Mouse (Mus musculus) layer of hippocampus, adult 2 months (tissue): ENCODE measurements around the gene Dtd2. TPM values are rescaled to one million over a fixed set of nuclear protein-coding genes. Genes with fewer than 3 reads are reported as not detected.

ENCODE experiments used
- DNase-seq, 2 experiments: peaks; one replicate each; pipeline ENCODE4 v3.0.0; 2022; ENCODE audit warnings: low spot score in 2 of 2
- H3K27ac ChIP-seq: fragments of 200-600 bp; 2 replicates; pipeline ENCODE4 v1.8.1; 2022
- H3K4me3 ChIP-seq: fragments of 200-600 bp; 2 replicates; pipeline ENCODE4 v1.8.1; 2022; ENCODE audit warnings: mild to moderate bottlenecking
- CTCF ChIP-seq: fragments of 200-600 bp; conservative IDR thresholded peaks from 2 replicates; pipeline ENCODE4 v1.8.1; 2022; ENCODE audit warnings: antibody characterized with exemption, mild to moderate bottlenecking, moderate library complexity
- total RNA-seq, 2 experiments: library from RNA; stranded (reverse); gene quantifications; 2 replicates each; pipeline ENCODE4 v1.2.3; 2021

Dtd2 gene
- total RNA-seq, 2 experiments from 2014 or later: 10.2 to 12.9 TPM

DNA sequence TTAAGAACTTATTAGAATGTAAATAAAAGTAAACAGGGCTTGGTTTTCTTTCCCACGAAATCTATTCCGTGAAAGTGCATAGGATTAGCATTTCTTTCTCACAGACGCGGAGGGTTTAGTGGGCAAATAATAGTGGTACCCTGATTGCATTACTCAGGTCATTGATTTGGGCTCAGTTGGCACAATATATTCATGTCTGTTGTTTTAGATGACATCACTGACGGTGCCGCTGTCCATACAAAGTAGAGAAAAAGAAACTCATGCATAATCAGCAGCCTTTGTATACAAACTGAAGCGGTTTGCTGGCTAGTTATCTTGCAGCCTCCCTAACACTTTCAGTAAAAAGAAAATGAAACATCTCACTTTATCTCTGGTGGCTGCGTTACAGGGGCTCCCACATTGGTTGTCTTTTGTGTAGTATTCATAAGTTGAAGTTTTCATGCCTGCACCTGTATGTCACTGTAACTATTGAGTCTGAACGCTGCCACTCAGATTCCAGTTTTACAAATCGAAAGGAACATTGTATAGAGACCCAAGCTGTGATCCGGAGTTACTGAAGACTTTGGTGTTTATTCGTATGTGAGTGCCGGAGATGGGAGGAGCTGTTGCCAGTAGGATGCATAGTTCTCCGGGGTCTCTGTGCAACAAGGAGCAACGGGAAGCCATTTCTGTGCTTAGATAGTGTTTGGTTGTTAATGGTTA is 3.8 kb upstream of the Dtd2 start:
- Histone ChIP-seq H3K27ac (peak overlapping the region; percentile 23; the same call in 1 of the 2 replicates), H3K4me3 (peak overlapping the region; percentile 48)
- no peak for DNase-seq

DNA sequence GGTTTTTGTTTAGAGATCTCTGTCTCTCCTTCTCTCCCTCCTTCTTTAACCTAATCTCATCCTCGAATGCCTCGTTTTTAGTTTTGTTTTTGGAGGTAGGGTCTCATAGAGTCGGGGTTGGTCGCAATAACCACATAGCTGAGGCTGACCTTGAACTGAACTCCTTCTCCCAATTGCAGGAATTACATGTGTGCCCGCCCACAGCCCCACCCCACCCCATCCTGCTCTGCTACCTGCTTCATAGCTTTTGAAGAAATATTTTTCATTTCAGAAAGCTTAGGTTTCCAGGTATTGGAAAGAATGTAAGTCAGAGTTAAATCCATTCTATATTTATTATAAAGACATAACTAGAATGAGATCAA is 313 bp upstream of the Dtd2 start:
- DNase-seq: no peak
- Histone ChIP-seq H3K27ac (peak overlapping the region; percentile 89), H3K4me3 (peak overlapping the region; percentile 64)
- TF ChIP-seq CTCF: no peak

More for the DNA sequence above, 3.8 kb upstream of the Dtd2 start:
- no peak for TF ChIP-seq CTCF

DNA sequence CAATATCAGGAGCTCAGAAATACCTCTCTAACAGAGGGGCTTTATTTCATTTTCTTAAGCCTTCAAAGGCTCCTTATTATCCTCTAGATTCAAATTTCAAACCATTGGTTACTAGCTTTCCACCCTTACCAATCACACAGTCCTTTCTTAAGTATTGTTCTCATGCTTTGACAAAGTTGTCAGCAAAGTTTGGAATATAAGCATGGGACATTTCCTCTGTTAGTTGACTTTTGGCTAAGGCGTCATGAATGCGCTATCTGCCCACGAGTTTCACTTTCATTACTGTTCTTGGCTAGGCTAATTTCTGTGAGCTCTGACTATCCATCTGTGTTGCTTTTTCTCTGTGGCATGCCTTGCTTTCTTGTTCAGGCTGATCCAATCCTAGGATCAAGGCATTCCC is 3.6 kb downstream of the Dtd2 start:
- no peak for DNase-seq
- no peak overlapping the region for H3K27ac ChIP-seq
- H3K4me3 ChIP-seq: no peak overlapping the region
- no peak for TF ChIP-seq CTCF

DNA sequence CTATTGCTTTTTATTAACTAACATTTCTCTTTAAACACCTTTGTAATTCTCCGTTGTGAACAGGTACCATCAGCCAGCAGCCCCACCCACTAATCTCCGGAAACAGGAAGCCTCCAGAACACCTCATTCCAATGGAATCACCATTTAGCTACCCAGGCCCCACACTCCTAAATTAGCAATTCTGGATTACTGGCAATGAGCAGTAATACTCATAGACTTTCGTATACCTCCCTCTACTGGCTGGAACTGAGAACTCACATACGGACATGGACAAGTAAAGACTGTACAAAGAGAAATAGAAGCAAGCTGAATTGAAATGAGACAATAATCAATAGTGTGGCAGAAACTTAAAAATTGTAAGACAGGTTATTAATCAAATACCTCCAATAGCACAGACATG is 4.8 kb downstream of the Dtd2 start:
- peak; percentile 92 for TF ChIP-seq CTCF
- Histone ChIP-seq H3K4me3 (no peak overlapping the region), H3K27ac (no peak overlapping the region)
- peak; percentile 72 to 79 for DNase-seq

DNA sequence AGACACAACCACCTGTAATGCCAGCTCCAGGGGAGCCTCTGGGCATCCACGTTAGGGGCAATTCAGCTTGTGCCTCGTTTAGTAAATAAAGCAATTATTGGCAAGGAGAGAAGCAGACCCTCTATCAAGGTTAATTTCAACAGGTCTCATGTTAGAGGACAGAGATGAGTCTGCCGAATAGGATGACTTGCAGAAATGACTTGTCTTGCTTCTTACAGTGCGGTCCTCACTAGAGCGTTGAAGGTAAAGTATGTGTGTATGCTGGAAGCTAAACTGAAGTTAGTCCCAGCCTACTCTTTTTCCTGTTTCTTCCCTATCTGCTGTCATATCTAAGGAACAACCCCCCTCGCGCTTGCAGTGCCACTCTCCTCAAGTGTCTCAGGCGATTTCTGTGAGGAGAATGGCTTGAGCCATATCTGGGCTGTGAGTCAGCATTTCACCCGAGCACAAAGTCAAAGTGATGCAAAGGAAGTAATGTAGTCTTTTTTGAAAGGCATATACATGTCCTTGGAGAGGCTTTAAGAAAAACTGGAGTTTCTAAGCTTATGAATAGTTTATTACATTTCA is 7.9 kb downstream of the Dtd2 start:
- no peak for TF ChIP-seq CTCF
- H3K27ac ChIP-seq: no peak overlapping the region
- no peak for DNase-seq

DNA sequence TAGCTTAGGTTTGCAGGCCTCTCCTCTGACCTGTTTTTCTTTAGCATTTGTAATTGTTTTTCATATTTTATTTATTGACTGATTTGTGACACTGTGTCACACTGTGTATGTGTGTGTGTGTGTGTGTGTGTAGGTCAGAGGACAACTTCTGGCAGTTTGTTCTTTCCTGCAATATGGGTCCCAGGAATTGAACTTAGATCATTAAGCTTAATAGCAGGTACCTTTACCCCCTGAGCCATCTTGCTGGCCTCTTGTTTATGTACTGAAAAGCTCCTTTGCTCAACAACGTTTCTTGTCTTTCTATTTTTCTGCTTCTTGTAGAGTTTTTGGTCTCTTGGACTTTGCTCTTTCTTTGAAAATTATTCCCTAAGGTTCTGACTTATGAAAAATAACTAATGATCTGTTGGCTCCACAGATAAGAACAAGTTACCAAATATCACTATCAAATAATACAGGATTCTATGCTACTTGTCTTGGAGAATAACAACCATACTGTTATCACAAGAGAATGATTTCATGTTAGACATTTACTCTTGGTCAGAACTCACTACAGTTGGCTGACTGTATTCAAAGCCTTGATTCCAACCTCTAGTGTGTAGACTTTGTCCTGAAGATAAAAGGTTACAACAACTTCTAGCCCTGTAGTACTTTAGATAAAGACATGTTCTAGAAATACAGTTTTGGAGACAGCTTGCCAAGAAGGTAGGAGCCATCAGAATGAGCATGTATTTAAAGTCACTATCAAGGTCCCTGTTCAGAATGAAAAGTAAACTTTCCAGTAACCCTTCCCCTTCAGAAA is 10.4 kb downstream of the Dtd2 start:
- no peak for DNase-seq
- Histone ChIP-seq H3K27ac (no peak overlapping the region), H3K4me3 (no peak overlapping the region)
- TF ChIP-seq CTCF: no peak

More for the DNA sequence above, 7.9 kb downstream of the Dtd2 start:
- no peak overlapping the region for H3K4me3 ChIP-seq

DNA sequence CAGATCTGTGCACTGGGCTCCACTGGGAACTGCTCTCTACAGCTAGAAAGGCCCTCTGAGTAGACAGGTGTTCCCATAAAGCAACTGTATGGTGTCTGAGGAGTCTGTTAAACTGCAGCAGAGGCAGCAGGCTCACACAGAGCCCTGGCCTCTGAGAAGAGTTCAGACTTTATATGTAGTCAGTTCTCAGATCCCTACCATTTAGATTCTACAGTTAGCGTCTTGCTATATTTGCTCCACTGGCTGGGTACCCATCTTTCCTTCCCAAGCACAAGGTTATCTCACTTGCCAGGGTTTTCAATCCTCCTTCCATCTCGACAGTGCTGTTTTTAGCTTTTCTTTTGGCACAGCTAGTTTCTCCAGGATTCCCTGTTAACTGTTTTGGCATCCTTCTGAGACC is 15.7 kb downstream of the Dtd2 start:
- TF ChIP-seq CTCF: no peak
- no peak for DNase-seq
- no peak overlapping the region for H3K27ac ChIP-seq
- H3K4me3 ChIP-seq: no peak overlapping the region

DNA sequence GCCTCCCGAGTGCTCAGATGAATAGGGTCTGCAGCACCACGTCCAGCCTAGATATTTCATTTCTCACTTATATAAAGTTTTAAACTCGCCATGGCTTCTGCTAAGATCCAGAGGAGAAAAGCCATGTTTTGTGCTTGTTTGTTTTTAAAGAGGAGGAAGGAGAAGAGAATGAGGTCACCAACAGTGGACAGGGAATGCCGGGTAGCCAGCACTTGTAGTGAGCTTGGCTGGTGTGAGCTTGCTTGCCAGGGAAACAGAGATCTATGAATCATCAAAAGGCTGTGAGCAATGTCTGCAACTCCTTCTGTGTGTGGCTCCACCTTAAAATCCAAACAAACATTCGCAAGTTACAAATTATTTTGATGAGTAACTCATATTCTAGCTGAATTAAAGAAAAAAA is 17.8 kb downstream of the Dtd2 start:
- Histone ChIP-seq H3K27ac (no peak overlapping the region), H3K4me3 (no peak overlapping the region)
- TF ChIP-seq CTCF: no peak
- DNase-seq: no peak

DNA sequence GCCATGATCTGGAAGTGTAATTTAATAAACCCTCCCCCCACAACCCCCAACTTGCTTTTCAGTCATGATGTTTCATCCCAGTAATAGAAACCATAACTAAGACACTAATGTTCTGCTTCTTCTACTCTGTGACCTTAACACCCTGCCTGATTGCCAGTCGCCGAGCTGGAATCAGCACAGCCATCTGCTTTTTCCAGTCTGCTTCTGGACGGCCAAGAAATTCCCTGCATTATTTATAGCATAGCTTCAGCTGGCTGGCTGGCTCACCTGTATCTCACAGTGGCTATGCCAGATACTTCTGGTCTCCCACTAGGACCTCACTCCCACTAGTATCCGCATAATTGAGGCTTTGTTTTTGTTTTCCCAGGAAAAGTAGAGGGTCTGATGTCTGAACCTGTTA is 20.5 kb downstream of the Dtd2 start:
- TF ChIP-seq CTCF: no peak
- no peak overlapping the region for H3K4me3 ChIP-seq
- DNase-seq: no peak
- no peak overlapping the region for H3K27ac ChIP-seq

DNA sequence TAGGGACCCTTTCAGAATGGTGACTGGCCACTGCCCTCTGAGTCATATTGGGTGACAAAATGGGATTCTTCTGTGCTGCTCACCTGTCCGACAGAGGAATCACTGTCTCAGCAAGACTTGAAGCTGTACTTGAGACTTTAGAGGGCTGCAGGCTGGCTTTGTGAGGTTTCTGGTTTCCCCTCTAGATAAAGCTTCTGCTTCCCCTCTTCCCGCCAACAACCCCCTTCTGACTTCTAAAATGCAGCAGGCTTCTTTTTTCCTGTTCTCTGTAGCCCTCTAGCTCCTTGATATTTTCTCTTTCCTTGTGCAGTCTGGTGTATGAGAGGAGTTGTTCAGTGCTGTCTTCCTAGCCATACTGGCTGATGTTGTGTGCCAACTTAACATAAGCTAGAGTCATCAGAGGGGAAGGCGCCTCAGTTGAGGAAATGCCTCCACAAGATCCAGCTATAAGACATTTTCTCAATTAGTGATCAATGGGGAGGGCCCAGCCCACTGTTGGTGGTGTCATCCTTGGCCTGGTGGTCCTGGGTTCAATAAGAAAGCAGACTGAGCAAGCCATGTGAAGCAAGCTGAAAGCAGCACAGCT is 21.0 kb downstream of the Dtd2 start:
- no peak overlapping the region for H3K4me3 ChIP-seq
- DNase-seq: no peak
- no peak for TF ChIP-seq CTCF
- H3K27ac ChIP-seq: no peak overlapping the region

DNA sequence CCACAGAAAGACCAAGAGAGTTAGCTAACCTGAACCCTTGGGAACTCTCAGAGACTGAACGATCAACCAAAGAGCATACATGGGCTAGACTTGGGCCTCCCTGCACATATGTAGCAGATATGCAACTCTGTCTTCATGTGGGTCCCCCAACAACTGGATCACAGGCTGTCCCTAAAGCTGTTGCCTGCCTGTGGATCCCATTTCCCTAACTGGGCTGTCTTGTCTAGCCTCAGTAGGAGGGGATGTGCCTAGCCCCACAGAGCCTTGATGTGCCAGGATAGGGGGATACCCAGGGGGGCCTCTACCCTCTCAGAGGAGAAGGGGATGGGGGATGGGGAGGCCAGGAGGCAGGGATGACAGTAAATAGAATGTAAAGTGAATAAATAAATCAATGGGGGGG is 22.7 kb downstream of the Dtd2 start:
- no peak for DNase-seq

DNA sequence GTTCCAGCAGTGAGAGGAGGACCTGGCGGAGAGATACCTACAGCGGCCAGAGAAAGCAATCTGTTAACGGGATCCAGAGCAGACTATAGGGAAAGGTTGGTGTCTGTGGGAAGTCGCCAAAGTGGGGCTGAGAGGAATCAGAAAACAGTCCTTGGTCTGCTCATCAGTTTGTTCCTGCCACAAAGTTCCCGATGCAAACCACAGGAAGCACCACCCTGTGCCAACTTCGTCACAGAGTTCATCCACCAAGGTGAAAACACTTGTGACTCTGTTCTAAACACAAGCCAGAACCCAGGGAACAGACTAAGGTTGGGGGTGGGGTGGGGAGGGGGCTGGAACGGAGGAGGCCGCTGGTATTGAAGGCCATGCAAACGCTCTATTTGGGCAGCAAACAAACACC is 29.8 kb downstream of the Dtd2 start:
- H3K4me3 ChIP-seq: no peak overlapping the region
- no peak overlapping the region for H3K27ac ChIP-seq
- TF ChIP-seq CTCF: no peak
- no peak for DNase-seq

More for the DNA sequence above, 22.7 kb downstream of the Dtd2 start:
- no peak for TF ChIP-seq CTCF
- Histone ChIP-seq H3K27ac (no peak overlapping the region), H3K4me3 (no peak overlapping the region)

DNA sequence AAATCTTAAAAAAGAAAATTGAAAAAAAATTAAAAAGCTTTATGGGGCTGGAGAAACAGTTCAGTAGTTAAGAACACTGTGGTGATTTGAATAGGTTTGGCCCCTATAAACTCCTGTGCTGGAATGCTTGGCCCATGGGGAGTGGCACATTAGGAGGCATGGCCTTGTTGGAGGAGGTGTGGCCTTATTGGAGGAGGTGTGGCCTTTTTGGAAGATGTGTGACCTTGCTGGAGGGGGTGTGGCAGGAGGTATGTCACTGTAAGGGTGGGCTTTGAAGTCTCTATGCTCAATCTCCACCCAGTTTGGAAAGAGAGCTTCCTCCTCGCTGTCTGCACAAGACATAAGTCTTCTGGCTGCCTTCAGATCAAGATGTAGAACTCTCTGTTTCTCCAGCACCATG is 31.9 kb downstream of the Dtd2 start:
- TF ChIP-seq CTCF: no peak
- no peak overlapping the region for H3K27ac ChIP-seq
- no peak for DNase-seq
- no peak overlapping the region for H3K4me3 ChIP-seq
